Mouse (Mus musculus): ENCODE results near the gene Slc27a5.

DNA sequence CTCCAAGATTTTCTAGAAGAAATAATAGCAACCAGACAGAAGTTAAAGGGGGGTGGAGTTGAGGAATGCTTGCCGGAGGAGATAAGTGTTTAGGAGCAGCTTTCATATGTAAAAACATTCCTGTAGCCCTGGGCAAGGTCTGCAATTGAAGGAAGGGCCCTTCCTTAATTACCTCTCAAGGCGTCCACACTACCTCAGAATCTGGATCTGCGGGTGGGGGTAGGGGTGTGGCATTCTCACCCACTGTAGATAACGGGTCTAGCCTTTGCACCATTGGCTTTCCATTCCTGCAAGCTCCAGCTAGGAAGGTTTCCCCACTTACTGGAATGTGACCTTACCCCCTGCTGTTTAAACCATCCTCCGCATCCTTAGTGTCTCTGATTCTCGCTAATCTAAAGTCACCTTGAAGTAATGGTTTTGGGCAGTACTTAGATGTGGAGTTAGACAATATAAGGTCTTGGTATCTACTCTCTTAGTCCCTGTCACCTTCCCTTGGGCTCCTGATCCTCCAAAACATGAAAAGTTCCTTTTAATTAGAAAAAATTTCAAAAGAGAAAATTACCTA, 16.4 kb upstream of the Slc27a5 start:
- peak; percentile 78 for TF ChIP-seq CHD2 (IDR thresholded peaks at IDR 0.05; ENCODE audit: low read depth, low read length)
- no peak for TF ChIP-seq ZC3H11A (IDR thresholded peaks at IDR 0.05; ENCODE audit: borderline replicate concordance, low read depth, low read length)
